Mouse (Mus musculus): ENCODE data around the gene Hes5. TPM values are rescaled to one million over a fixed set of nuclear protein-coding genes. Genes with fewer than 3 reads are reported as not detected.

Hes5 gene
- polyA plus RNA-seq, 1 experiment from 2014 or later, result not detected

DNA sequence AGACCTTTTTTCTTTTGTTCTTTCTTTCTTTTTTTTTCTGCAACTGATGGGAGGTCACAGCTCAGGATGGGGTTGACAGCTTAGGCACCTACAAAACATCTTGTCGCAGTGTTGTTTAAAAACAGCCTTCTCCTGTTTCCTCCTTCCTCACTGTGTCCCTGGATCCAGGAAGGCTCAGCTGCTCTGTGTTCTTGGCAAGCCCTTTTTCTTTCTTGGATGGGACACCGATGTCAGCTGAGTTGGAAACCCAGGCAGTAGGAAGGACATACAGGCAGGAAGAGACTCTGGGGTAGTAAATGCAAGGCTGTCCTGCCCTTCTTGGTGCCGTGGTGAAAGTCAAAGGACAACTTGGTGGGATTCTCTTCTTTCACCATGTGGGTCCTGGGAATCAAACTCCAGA, 5.1 kb downstream of the Hes5 start:
- 97% methylated on average over 3 of the region's 3 CpGs for WGBS (ENCODE audit: missing documents)
- Histone ChIP-seq H3K27ac (no peak overlapping the region), H3K79me2 (ENCODE audit: inconsistent target) (peaks cover 50% of the 10 kb centered on the region), H3K4me3 (ENCODE audit: inconsistent target) (no peak overlapping the region), H3K36me3 (ENCODE audit: inconsistent target) (peaks cover 17% of the 10 kb centered on the region)

DNA sequence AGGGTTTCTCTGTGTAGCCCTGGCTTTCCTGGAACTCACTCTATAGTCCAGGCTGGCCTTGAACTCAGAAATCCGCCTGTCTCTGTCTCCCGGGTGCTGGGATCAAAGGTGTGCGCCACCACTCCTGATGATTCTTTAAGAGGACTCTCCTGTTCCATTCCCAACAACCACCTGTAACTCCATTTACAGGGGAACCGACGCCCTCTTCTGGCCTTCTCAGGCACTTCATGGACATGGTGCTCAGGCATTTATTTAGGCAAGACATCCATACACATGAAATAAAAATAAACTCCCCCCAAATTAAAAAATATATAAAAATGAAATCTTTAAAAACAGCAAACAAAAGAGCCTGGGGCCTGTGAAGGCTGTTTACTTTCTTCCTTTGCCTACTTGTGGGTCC, 6.5 kb downstream of the Hes5 start:
- H3K27ac ChIP-seq, result no peak overlapping the region
- peaks cover 30% of the 10 kb centered on the region for H3K36me3 ChIP-seq (ENCODE audit: inconsistent target)
- 84% methylated on average over 5 of the region's 5 CpGs for WGBS (ENCODE audit: missing documents)
- H3K79me2 ChIP-seq (ENCODE audit: inconsistent target), result peaks cover 50% of the 10 kb centered on the region
- no peak overlapping the region for H3K4me3 ChIP-seq (ENCODE audit: inconsistent target)

DNA sequence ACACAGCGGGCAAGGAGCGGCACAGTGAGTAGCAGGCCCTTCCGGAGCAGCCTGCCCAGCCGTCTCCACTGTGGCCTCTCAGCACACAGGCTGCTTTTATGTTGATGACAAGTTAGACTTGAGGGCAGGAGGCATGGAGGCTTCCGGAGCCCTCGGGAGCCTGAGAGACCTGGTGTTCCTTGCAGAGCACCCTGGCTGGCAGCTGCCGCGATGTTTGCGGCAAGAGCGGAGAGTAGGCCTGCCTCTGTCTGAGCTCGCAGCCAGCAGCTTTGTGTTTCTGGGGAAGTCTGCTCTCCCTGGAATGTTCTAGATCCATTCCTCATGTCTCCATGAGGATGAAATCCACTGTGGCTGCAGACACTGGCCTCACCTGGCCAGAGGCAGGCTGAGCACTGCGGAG, 11.8 kb downstream of the Hes5 start:
- WGBS (ENCODE audit: missing documents), result 97% methylated on average over 12 of the region's 12 CpGs
- H3K4me3 ChIP-seq (ENCODE audit: inconsistent target), result no peak overlapping the region
- peaks cover 19% of the 10 kb centered on the region for H3K79me2 ChIP-seq (ENCODE audit: inconsistent target)
- H3K27ac ChIP-seq, result no peak overlapping the region
- H3K36me3 ChIP-seq (ENCODE audit: inconsistent target), result peaks cover 81% of the 10 kb centered on the region

- Histone ChIP-seq H3K36me3 (ENCODE audit: inconsistent target) (peaks cover 97% of the 10 kb centered on the region), H3K79me2 (ENCODE audit: inconsistent target) (peaks cover 2% of the 10 kb centered on the region; the same call in 1 of the 2 replicates), H3K27ac (no peak overlapping the region), H3K4me3 (ENCODE audit: inconsistent target) (no peak overlapping the region)
- 90% methylated on average over 10 of the region's 11 CpGs for WGBS (ENCODE audit: missing documents)
These were observed 13.5 kb downstream of the Hes5 start for GRCm38 (mm10) chr4:154974163-154974611.

DNA sequence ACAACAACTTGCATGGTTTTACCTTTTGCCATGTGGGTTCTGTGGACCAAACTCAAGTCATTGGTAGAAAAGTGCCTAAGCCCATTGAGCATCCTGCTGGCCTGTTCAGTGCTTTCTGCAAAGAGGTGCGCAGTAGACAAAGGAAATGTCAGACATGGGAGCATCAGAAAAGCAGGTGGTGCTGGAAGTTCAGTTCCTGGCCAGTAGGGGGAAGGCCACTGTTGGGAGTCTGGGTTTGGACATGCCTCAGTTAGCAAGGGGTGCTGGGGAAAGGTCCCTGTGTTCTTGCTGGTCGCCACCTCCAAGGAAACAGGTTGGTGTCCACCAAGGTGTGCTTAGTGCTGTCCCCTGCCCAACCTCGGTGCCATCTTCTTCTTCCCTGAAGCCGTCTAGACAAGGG, 19.4 kb downstream of the Hes5 start:
- no peak overlapping the region for H3K27ac ChIP-seq
- no peaks in the 10 kb centered on the region for H3K79me2 ChIP-seq (ENCODE audit: inconsistent target)
- WGBS (ENCODE audit: missing documents), result 93% methylated on average over 4 of the region's 4 CpGs
- H3K36me3 ChIP-seq (ENCODE audit: inconsistent target), result peaks cover 44% of the 10 kb centered on the region
- H3K4me3 ChIP-seq (ENCODE audit: inconsistent target), result no peak overlapping the region

DNA sequence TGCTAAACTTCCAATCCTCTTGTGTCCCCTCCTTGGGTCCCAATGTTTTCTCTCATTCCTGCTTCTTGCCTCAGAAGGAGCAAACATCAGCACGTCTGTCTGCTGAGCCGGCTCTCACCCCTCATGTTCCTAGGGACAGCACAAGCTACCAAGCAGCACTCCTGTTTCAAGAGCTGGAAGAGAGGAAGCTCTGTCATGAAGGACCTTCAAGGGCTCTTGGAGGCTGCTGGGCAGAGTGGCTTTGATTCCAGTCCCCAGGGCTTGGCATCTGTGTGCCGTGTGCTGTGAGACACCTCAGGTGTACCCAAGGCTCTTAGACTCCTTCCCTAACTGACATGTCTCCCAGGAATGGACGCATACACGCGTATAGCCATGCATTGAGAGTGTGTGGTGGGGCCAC, 20.4 kb downstream of the Hes5 start:
- whole genome bisulfite sequencing (ENCODE audit: missing documents), result 89% methylated on average over 6 of the region's 6 CpGs
- H3K79me2 ChIP-seq (ENCODE audit: inconsistent target), result no peaks in the 10 kb centered on the region
- H3K36me3 ChIP-seq (ENCODE audit: inconsistent target), result peaks cover 36% of the 10 kb centered on the region

DNA sequence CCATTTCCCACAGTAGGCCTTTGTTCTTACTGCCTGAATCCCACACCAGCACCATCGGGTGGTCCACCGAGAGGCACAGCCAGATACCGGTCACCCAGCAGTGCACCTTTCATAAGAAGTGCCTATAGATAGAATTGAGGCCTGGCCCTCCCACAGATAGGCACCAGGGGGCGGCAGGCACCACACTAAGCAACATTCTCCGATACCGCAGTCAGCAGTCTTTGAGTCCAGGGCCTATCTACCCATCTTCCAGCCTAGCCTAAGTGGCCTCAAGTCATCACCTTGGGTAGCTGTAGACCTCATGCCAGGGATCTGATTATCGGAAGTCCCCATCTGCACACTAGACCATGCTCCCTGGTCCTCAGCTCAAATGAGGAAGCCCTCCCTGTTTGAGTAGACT, 20.8 kb downstream of the Hes5 start:
- Histone ChIP-seq H3K79me2 (ENCODE audit: inconsistent target) (no peaks in the 10 kb centered on the region), H3K4me3 (ENCODE audit: inconsistent target) (no peak overlapping the region), H3K36me3 (ENCODE audit: inconsistent target) (peaks cover 31% of the 10 kb centered on the region), H3K27ac (no peak overlapping the region)
- WGBS (ENCODE audit: missing documents), result 51% methylated on average over 7 of the region's 7 CpGs

More for the DNA sequence above, 20.4 kb downstream of the Hes5 start:
- no peak overlapping the region for H3K4me3 ChIP-seq (ENCODE audit: inconsistent target)
- H3K27ac ChIP-seq, result no peak overlapping the region

- Histone ChIP-seq H3K36me3 (ENCODE audit: inconsistent target) (peaks cover 22% of the 10 kb centered on the region), H3K27ac (no peak overlapping the region), H3K4me3 (ENCODE audit: inconsistent target) (no peak overlapping the region), H3K79me2 (ENCODE audit: inconsistent target) (no peaks in the 10 kb centered on the region)
- 85% methylated on average over 17 of the region's 19 CpGs for WGBS (ENCODE audit: missing documents)
These were observed 21.8 kb downstream of the Hes5 start for GRCm38 (mm10) chr4:154982247-154983120.

GRCm38 (mm10) chr4:154983767-154984166, 23.0 kb downstream of the Hes5 start:
- Histone ChIP-seq H3K36me3 (ENCODE audit: inconsistent target) (peaks cover 9% of the 10 kb centered on the region), H3K79me2 (ENCODE audit: inconsistent target) (no peaks in the 10 kb centered on the region), H3K4me3 (ENCODE audit: inconsistent target) (no peak overlapping the region), H3K27ac (no peak overlapping the region)
- WGBS (ENCODE audit: missing documents), result 51% methylated on average over 24 of the region's 24 CpGs

DNA sequence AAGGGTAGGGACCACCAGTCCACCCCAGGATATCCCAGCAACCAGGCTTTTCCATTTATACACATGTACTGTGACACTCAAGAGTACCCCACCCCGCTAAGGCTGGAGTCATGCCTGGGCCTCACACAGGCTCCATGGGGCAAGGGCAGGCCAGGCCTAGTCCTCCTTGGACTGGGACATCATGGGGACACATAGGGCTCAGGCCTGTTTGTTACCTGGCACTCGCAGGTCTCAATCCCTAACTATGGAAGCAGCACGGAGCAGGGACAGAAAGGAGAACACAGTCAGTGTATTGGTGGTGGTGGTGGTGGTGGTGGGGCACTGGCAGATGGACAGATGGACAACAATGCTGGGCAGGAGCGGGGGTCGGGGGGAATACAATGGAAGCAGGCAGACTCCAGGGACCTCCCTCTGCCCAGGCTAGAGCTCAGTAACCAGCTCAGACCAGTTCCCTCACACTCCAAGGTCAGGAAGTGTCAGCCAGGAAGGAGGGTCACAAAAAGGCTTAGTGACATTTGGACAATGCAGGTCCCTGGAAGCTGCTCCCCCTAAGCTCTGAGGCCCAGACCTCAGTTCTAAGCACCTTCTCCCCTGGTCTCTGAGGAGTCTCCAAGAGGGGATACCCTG, 24.5 kb downstream of the Hes5 start:
- H3K4me3 ChIP-seq (ENCODE audit: inconsistent target), result no peak overlapping the region
- H3K27ac ChIP-seq, result no peak overlapping the region
- WGBS (ENCODE audit: missing documents), result 100% methylated on average over 5 of the region's 5 CpGs
- no peaks in the 10 kb centered on the region for H3K79me2 ChIP-seq (ENCODE audit: inconsistent target)
- no peaks in the 10 kb centered on the region for H3K36me3 ChIP-seq (ENCODE audit: inconsistent target)

DNA sequence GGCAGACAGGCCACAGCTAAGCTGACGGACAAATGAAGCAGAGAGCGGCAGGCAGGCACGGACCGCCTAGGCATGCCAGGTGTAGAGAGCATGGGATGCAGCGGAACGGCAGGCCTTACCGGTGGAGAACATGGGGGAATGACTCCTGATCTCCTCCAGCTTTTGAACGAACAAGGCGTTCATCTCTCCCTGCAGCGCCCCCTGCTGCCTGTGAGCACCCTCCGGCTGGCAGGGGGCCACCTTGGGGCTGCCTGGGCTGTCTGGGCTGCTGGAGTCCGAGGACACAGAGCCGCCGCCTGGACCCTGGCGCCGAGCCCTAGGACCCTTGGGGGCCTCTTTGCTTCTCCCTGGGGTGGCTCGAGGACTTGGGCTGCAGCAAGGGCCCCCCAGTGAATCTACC, 25.4 kb downstream of the Hes5 start:
- H3K27ac ChIP-seq, result no peak overlapping the region
- H3K36me3 ChIP-seq (ENCODE audit: inconsistent target), result no peaks in the 10 kb centered on the region
- WGBS (ENCODE audit: missing documents), result 27% methylated on average over 17 of the region's 17 CpGs
- H3K79me2 ChIP-seq (ENCODE audit: inconsistent target), result no peaks in the 10 kb centered on the region
- H3K4me3 ChIP-seq (ENCODE audit: inconsistent target), result no peak overlapping the region

DNA sequence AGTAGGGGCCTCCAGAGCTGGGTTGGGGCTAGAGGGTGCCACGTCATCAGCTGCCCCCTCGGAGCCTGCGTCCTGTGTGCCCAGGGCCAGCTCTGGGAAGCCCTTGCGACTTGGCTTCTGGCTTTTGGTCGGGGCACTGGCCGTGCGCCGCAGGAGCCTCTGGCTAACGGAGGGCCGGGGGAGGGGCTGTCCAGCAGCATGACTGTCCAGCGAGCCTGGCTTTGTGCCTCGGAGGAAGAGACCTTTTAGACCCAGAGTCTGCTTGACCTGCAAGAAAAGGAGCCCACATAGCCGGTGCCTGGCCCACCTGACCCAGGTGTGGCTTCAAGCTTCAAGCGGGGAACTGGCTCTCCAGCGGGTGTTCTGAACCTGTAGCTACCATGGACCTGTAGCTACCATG, 26.0 kb downstream of the Hes5 start:
- 90% methylated on average over 15 of the region's 15 CpGs for WGBS (ENCODE audit: missing documents)
- Histone ChIP-seq H3K79me2 (ENCODE audit: inconsistent target) (no peaks in the 10 kb centered on the region), H3K4me3 (ENCODE audit: inconsistent target) (no peak overlapping the region)

DNA sequence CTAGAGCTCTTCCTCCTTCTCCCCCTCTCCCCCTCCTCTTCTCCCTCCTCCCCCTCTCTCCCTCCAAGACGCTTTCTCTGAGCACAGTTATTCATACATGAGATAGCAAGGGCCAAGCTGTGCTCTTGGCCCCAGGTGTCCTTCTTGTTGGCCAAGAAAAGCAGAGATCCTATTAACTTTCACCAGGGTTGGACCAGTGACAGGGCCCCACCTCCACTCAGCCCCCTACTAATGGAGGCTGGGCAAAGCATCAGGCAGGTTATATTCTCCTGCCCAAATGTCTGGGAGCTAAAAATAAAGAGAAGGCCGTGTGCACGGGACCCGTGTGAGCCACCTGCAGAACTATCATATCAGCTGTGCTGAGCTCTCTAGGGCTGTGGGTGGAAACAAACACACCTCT, 34.2 kb downstream of the Hes5 start:
- Histone ChIP-seq H3K4me3 (ENCODE audit: inconsistent target) (no peak overlapping the region), H3K36me3 (ENCODE audit: inconsistent target) (no peaks in the 10 kb centered on the region), H3K27ac (no peak overlapping the region), H3K79me2 (ENCODE audit: inconsistent target) (no peaks in the 10 kb centered on the region)
- WGBS (ENCODE audit: missing documents), result 88% methylated on average over 3 of the region's 4 CpGs

More for the DNA sequence above, 26.0 kb downstream of the Hes5 start:
- H3K27ac ChIP-seq, result no peak overlapping the region
- H3K36me3 ChIP-seq (ENCODE audit: inconsistent target), result no peaks in the 10 kb centered on the region

GRCm38 (mm10) chr4:154996572-154997154, 35.9 kb downstream of the Hes5 start:
- 86% methylated on average over 8 of the region's 8 CpGs for WGBS (ENCODE audit: missing documents)
- no peaks in the 10 kb centered on the region for H3K79me2 ChIP-seq (ENCODE audit: inconsistent target)
- H3K4me3 ChIP-seq (ENCODE audit: inconsistent target), result no peak overlapping the region
- H3K27ac ChIP-seq, result no peak overlapping the region
- no peaks in the 10 kb centered on the region for H3K36me3 ChIP-seq (ENCODE audit: inconsistent target)

DNA sequence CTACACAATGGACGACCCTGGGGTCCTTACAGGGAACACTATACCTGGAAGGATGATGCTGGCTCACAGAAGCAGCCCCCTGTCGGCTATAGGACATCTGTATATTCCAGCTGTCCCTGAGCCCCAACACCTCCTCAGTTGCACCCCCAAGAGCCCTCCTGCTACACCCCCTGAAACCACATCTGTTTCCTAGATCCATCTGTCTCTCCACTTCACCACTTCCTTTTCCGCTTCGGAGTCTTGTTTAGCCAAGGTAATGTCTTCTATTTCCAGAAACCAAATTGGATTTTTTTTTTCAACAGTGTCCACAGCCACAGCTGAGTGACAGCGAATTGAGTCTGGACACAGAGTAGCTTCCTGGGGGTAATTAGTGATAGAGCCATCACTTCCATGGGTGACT, 38.7 kb downstream of the Hes5 start:
- H3K4me3 ChIP-seq (ENCODE audit: inconsistent target), result no peak overlapping the region
- no peak overlapping the region for H3K27ac ChIP-seq
- H3K79me2 ChIP-seq (ENCODE audit: inconsistent target), result no peaks in the 10 kb centered on the region
- WGBS (ENCODE audit: missing documents), result 34% methylated on average over 5 of the region's 5 CpGs
- H3K36me3 ChIP-seq (ENCODE audit: inconsistent target), result no peaks in the 10 kb centered on the region
